Mouse (Mus musculus) midbrain, embryonic 16.5 days (tissue): ENCODE results near the gene 4933402N03Rik. TPM values are rescaled to one million over a fixed set of nuclear protein-coding genes. Genes with fewer than 3 reads are reported as not detected.

Experiments
- polyA plus RNA-seq: library from polyadenylated mRNA; unstranded; fragments of >200 nt; fragmentation: Nextera tagmentation; extraction: Ambion mirVana; gene quantifications from 2 replicates; pipeline ENCODE4 v1.2.1, GENCODE M21; 2015

The 4933402N03Rik gene
- polyA plus RNA-seq, 1 experiment from 2014 or later: not detected

Other genes with a start within 250 kb of the 4933402N03Rik start
- gene Htra1, start 210.2 kb downstream of the 4933402N03Rik start, polyA plus RNA-seq: 15.5 and 15.6 TPM in 2 replicates
- gene Dmbt1, start 114.3 kb downstream of the 4933402N03Rik start, polyA plus RNA-seq: not detected in 2 replicates
- not detected in 2 replicates for gene 5430419D17Rik, start 28.1 kb upstream of the 4933402N03Rik start, polyA plus RNA-seq
- not detected in 2 replicates for gene Cuzd1, start 176.0 kb upstream of the 4933402N03Rik start, polyA plus RNA-seq
- gene Fam24b, start 183.2 kb upstream of the 4933402N03Rik start, polyA plus RNA-seq: not detected in 2 replicates
- gene Fam24a, start 187.6 kb upstream of the 4933402N03Rik start, polyA plus RNA-seq: not detected in 2 replicates
- gene 2310057M21Rik, start 216.4 kb upstream of the 4933402N03Rik start, polyA plus RNA-seq: 29.9 and 32.4 TPM in 2 replicates
- 48.6 and 49.2 TPM in 2 replicates for gene Pstk, start 224.8 kb upstream of the 4933402N03Rik start, polyA plus RNA-seq